Comparison of ENCODE assay signal across 19 mouse cellular contexts in genomic region chr17:65732666-65733065, GRCm38 (mm10).
"Had no signal": no experiment of that assay in that cellular context is flagged by ENCODE, and none has a peak within 500 bp of the region (broad histone marks: within the 10 kb centered on the region; RNA-seq: fewer than 3 reads in every experiment).

No protein-coding gene starts in this region.

- DNase-seq: kidney, adult 9 months; kidney, postnatal 36 days; layer of hippocampus, adult 9-11 months; liver, embryonic 13.5 days; lung, adult 2 months; lung, postnatal 14 days; lung, postnatal 4 days; retina, postnatal 1 day; right cerebral cortex, postnatal 25 days; spleen, adult 18-20 months; thymus, postnatal 25 days had no signal

- H3K9ac ChIP-seq: liver, embryonic 13.5 days; midbrain, embryonic 13.5 days; neural tube, embryonic 13.5 days; stomach, embryonic 15.5 days had no signal

- H3K27me3 ChIP-seq: liver, embryonic 13.5 days; megakaryocyte, embryonic 14.5 days; midbrain, embryonic 13.5 days; neural tube, embryonic 13.5 days; stomach, embryonic 15.5 days had no signal

- H3K4me1 ChIP-seq: liver, embryonic 13.5 days; midbrain, embryonic 10.5 days; midbrain, embryonic 13.5 days; neural tube, embryonic 13.5 days; stomach, embryonic 15.5 days had no signal

- H3K9me3 ChIP-seq: liver, embryonic 13.5 days; midbrain, embryonic 10.5 days; midbrain, embryonic 13.5 days; neural tube, embryonic 13.5 days; stomach, embryonic 15.5 days had no signal

- H3K27ac ChIP-seq: kidney, postnatal 0 days; liver, embryonic 13.5 days; midbrain, embryonic 10.5 days; midbrain, embryonic 13.5 days; neural tube, embryonic 13.5 days; stomach, embryonic 15.5 days had no signal

- ATAC-seq: midbrain, embryonic 13.5 days; midbrain, embryonic 16.5 days had no signal

- H3K4me2 ChIP-seq: liver, embryonic 13.5 days; midbrain, embryonic 13.5 days; neural tube, embryonic 13.5 days; stomach, embryonic 15.5 days had no signal

- H3K36me3 ChIP-seq: liver, embryonic 13.5 days; midbrain, embryonic 10.5 days; midbrain, embryonic 13.5 days; neural tube, embryonic 13.5 days; stomach, embryonic 15.5 days had no signal

- H3K4me3 ChIP-seq: liver, embryonic 13.5 days; megakaryocyte, embryonic 14.5 days; midbrain, embryonic 10.5 days; midbrain, embryonic 13.5 days; myocyte; neural tube, embryonic 13.5 days; stomach, embryonic 15.5 days had no signal
